Mouse (Mus musculus) erythroid progenitor cell, adult 5-6 weeks (primary cell): ENCODE results near the gene Fam198b. TPM values are rescaled to one million over a fixed set of nuclear protein-coding genes. Genes with fewer than 3 reads are reported as not detected.
"Not testable (repeated sequence)": the region's sequence is repeated elsewhere in the genome, so short reads cannot be mapped to it uniquely, and the experiment has no call there.

ENCODE experiments used
- ATAC-seq: replicated peaks from 2 replicates; pipeline ENCODE4 v1.8.0; 2016; ENCODE audit warnings: moderate number of reproducible peaks, mild to moderate bottlenecking, moderate TSS enrichment, inconsistent platforms; ENCODE audit not compliant: poor library complexity, low FRiP score, severe bottlenecking
- total RNA-seq, 2 experiments: library from RNA; stranded (forward) in 1 of 2; stranded (reverse) in 1 of 2; fragments of 150-400 nt in 1 of 2; fragments of 186-747, 209-891 nt in 1 of 2; gene quantifications; 2 replicates each; pipeline versions ENCODE4 v1.2.3 to v1.2.4; 2015 to 2017; ENCODE audit warnings: low replicate concordance in 2 of 2

Gene Fam198b
- total RNA-seq, 2 experiments from 2014 or later, result not detected

DNA sequence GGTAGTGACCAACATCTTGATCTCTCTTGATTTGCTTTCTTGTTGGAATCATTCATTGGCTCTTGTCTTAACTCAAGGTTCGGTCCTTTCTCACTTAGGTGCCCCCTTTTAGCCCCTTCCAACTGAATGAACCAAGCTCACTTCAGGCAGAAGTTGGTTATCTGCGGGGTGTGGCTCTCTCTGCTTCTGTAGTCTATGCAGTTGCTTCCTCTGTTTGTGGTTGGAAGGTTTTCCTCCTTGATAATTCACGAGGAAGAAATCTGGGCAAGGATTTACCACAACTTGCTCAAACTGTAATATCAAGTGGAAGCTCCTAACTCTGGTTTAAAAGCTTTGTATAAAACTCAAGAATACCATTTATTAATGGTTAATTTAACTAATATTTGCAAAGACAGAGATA, 26.8 kb downstream of the Fam198b start:
- no peak for ATAC-seq

- ATAC-seq, result no peak
Measured at GRCm38 (mm10) chr3:79914012-79914411, 29.7 kb downstream of the Fam198b start.

GRCm38 (mm10) chr3:79916185-79916584, 31.9 kb downstream of the Fam198b start:
- ATAC-seq, result no peak

GRCm38 (mm10) chr3:79918761-79919160, 34.4 kb downstream of the Fam198b start:
- no peak for ATAC-seq

- no peak for ATAC-seq
Measured at GRCm38 (mm10) chr3:79925950-79926697, 41.8 kb downstream of the Fam198b start.

DNA sequence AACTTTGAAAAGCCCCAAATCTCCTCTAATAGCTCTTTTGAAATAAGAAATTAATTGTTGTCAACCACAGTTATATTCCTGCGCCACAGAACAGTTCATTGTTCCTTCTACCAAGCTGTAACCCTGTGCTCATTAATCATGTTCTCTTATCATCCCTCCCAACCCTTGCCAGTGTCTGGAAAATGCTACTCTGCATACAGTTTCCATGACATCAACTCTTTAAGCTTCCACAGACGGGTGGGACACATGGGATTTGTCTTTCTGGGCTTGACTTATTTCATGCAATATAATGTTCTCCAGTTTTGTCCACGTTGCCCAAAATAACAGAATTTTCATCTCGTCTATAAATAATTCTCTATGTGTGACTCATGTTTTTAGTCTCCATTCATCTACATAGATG, 42.7 kb downstream of the Fam198b start:
- no peak for ATAC-seq

- no peak for ATAC-seq
Measured at GRCm38 (mm10) chr3:79928409-79928808, 44.1 kb downstream of the Fam198b start.

DNA sequence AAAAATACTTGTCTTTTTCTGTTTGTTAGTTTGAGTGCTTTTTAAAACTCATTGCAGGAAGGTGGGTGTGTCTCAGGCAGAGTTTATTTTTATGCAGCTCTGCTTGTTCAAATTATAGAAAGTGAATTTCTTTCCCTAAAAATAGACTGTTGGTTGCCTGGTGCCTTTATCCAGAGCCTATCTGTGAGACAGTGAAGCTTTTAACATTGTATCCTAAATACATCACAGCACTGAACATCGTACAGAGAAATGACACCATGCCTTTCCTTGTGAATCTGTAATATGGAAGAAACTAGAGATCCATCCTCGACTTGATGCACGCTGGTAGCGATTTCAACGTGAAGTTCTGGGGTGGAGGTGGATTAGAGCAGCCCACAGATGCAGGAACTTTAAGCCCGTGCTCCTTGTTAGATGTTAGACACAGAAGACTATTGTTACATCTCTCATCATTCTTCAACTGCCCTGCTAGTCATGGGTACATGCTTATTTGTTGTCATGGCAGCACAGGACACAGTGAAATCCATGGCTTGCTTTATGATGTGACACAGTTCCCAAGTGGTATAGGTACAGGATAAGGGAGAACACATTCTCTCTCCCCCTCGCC, 45.9 kb downstream of the Fam198b start:
- no peak for ATAC-seq

DNA sequence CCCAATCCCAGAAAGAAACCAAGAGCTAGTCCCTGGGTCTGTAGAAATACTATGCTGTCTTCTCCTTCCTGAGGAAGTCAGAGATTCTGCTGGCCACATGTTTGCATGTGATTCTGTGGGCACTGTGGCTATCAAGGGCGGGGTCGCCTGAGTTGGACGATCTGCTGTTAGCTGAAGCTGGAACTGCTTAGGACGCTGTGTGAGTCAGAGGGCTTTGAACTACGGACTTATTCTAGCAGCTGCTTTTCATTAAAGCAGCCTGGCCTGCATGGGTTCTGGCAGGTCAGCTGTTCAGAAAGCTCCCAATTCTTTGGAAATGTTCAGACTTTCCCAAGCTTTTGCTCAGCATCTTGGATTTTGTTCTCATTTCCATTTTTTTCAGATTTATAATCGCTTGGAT, 51.9 kb downstream of the Fam198b start:
- ATAC-seq, result no peak

GRCm38 (mm10) chr3:79936730-79937447, 52.6 kb downstream of the Fam198b start:
- ATAC-seq, result no peak

DNA sequence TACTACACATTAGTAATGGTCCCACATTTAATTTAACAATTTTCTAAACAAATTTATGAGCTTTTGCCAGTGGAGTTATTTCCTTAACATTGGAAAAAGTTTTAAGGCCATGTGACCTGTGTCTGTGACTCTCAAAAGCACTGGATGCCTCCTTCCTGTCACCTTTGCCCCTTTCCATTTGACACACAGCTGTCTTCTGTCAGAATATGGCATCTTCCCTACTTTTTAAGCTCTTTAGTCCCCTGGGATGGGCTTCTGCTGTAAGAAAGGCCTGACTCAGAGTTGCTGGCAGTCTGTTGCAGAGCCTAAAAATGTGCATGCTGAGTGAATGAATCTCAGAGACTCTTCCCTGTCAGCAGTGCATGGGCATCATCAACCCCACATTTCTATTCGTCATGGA, 63.4 kb downstream of the Fam198b start:
- ATAC-seq, result no peak

DNA sequence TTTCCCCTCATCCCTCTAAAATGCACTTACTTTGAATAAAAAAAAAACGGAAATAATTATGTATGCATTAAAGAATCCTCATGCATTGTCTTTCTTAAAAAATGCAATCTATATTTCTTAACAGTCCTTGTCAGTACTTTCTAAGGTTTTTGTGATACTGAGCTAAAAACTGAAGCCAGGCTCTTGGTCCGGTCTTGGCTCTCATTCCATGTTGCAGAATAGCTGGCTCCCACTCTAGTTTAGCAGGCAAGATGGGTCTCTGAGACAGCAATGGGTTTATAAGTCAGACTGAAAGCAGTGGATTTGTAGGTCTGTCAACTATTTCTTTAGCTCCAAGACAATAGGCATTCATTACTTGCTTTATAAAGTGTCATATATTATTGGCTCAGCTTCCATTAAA, 63.8 kb downstream of the Fam198b start:
- ATAC-seq, result no peak

GRCm38 (mm10) chr3:79953164-79953759, 68.9 kb downstream of the Fam198b start:
- no peak for ATAC-seq

DNA sequence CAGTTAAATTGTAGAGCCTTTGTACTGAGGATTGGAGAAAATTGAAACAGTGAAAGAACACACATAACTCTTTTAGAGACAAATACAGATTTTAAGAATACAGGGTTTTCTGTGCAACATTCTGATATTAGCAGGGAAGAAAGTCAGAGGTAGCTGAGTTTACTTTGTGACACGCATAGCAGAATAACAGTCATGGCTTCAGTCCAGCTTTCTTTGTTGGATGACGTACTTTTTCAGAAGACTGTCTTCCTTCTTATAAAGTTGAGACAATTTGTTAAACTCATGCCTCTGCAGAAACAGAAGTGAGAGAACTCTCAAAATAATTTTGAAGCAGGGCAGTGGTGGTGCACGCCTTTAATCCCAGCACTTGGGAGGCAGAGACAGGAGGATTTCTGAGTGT, 70.9 kb downstream of the Fam198b start:
- no peak for ATAC-seq

DNA sequence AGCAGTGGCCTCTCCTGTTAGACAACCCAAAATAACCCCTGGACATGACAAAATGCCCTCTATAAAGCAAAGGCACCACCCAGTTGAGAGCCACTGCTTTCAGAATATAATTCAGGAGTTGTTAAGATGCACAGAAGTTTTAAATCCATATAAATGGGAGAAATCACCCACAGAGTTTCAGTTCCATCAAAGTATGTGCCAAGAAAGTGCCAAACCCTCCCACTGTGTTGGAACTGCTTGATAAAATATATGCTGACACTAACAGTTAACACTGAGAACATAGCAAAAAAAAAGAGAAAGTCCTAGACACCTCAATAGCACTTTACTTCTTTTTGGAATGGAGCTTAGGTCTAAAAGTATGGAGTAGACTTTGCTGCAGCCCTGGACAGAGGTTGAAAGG, 72.5 kb downstream of the Fam198b start:
- ATAC-seq, result no peak

- ATAC-seq, result no peak
Measured at GRCm38 (mm10) chr3:79957752-79958151, 73.4 kb downstream of the Fam198b start.

- ATAC-seq, result no peak
Measured at GRCm38 (mm10) chr3:79966709-79967108, 82.4 kb downstream of the Fam198b start.

DNA sequence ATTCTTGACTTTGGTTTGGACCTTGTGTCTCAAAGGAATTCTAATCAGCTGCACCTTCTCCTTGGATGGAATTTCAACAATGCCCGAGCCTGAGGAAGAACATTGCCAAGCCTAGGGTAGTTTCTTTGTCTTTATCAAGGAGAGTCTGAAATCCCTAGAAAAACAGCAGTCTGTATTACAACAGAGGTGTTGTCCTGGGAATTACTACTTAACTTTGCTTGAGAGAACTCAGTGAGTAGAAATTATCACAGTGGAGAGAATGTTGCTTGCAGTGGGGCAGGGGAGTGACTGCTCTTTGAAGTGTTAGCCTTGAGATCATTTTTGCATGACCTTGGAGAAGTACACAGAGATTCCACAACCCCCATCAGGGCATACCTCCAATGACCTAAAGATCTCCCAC, 83.0 kb downstream of the Fam198b start:
- no peak for ATAC-seq

- no peak for ATAC-seq
Measured at GRCm38 (mm10) chr3:79968426-79968825, 84.1 kb downstream of the Fam198b start.

DNA sequence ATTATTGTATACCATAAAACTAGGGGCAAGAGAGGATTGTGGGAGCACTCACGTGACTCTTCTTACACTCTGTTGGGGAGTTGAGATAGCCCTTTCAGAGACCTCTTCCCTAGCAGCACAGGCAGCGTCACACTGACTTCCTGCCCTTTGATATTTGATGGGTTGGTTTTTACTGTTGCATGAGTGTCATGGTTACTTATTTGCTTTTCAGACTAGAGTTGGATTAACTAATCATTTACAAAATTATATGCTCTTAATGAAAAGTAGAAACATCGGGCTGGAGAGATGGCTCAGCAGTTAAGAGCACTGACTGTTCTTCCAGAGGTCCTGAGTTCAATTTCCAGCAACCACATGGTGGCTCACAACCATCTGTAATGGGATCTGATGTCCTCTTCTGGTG, 85.2 kb downstream of the Fam198b start:
- ATAC-seq, result not testable (repeated sequence)

DNA sequence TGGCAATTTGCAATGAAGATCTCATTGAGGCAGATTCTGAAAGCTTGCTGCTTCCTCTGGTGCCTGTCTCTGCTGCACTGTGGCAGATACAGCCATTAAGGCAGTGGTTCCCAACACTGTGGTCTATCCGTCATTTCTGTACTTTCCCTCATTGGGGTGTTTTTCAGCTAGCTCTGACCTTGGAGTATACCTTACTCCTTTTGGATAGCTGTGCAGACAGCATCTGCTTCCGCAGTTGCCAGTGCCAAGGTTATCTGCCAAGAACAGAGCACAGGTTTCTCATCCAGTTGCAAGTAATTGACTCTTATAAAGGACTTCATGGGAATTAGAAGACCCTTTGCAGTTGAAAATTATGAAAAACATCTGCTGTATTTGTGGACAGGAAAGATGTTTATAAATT, 85.7 kb downstream of the Fam198b start:
- no peak for ATAC-seq
